Mouse (Mus musculus): Measurements from ENCODE around the gene Nckap5.

- TF ChIP-seq EP300 (IDR thresholded peaks at IDR 0.05; ENCODE audit: insufficient read depth, low read depth, low read length) (no peak), POLR2A (IDR thresholded peaks at IDR 0.05; ENCODE audit: insufficient read depth, low read length) (no peak), CTCF (IDR thresholded peaks at IDR 0.05; ENCODE audit: low read depth, low read length) (no peak)
Observed at GRCm38 (mm10) chr1:126547979-126548378, 282.6 kb downstream of the Nckap5 start.

Data from ES-Bruce4 (cell line).